Mouse (Mus musculus): ENCODE measurements around the gene Gmpr2. TPM values are rescaled to one million over a fixed set of nuclear protein-coding genes. Genes with fewer than 3 reads are reported as not detected.

Gene Gmpr2
- total RNA-seq (2021): 10 to 100 TPM; 16.4 to 18.5 TPM

- intact Hi-C loops (cut with DNase I): no loop called here
- DNase-seq: peak; percentile 93 to 94
These were observed at the start of gene Gmpr2, which contains the start of gene Nedd8 for GRCm38 (mm10) chr14:55671833-55672740. Gene Gmpr2, plus strand, starts transcription at chr14:55671941. Gene Nedd8, minus strand, starts transcription at chr14:55672124.

DNA sequence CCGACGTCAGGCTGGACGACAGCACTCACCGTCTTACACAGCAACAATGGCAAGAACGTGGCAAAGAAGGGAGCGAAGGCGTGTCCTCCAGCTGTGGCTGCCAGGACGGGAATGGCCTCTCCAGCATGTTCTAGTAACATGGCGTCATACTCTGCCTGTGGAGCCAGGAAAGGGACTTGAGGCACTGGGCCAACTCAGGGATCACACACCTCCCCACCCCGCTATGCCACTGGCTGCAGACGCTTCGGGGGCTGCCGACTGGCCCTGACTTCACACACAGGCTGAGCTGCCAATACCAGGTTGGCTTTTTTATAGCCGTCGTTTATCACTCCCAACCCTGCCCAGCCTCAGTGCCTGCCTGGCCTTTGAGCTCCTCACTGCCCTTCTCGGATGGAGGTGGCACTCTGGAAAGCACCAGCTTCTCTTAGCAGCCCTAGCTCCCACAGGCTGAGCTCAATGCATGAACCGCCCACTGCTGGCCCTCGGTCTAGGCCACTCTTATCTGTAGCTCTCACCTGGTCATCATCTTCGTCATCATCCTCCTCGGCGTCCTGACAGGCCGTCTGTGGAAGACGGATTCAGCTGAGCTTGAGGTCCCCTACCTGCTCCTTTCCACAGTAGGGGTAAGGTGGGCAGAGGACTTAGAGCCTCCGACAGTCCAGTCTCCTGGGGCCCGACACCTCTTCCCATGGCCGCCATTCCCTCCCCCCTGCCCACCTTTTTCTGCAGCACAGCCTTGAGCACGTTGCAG is 43.5 kb upstream of the Gmpr2 start:
- intact Hi-C loops (cut with DNase I): loop anchor here (2.0 to 5.0 kb wide), 2 partner anchors 115 to 129 kb away; partner anchors contain the start of gene Cideb

GRCm38 (mm10) chr14:55629312-55629711 is 42.4 kb upstream of the Gmpr2 start:
- DNase-seq: peak; percentile 35 to 69
- intact Hi-C loops (cut with DNase I): loop anchor here (2.0 to 5.0 kb wide), 2 partner anchors 113 to 128 kb away; partner anchors contain the start of gene Cideb

More for the DNA sequence above, 43.5 kb upstream of the Gmpr2 start:
- DNase-seq: peak; percentile 22 to 28

DNA sequence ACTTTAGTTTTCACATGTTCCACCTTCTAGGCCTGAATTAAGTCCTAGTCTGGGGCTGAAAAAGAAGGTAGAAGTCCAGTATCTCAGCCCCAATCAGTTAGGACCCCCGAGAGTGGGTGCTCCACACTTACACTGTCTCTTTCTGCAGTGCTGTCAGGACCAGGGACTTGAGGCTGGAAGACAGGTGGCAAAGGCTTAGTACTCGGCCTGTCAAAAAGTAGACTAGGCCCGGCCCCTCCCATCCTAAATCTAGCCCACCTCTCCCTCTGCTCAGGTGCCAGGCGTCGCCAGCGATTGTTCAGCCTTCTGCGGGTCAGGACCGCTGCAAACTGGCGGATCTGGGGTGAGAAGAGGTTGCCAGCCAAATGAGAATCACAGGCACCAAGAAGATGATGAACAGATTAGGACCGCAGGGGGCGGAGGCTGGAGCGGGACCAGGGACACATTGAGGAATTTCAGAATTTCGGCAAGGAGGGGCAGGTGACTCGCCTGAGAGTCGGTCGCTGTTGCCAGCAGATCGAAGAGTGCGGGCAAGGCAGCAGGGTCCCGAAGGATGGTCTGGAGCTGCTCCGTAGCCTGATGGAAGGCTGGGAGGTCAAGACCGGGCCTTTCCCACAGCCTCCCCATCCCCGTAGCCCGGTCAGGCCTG is 36.7 kb upstream of the Gmpr2 start:
- intact Hi-C loops (cut with DNase I): no loop called here
- DNase-seq: no peak

DNA sequence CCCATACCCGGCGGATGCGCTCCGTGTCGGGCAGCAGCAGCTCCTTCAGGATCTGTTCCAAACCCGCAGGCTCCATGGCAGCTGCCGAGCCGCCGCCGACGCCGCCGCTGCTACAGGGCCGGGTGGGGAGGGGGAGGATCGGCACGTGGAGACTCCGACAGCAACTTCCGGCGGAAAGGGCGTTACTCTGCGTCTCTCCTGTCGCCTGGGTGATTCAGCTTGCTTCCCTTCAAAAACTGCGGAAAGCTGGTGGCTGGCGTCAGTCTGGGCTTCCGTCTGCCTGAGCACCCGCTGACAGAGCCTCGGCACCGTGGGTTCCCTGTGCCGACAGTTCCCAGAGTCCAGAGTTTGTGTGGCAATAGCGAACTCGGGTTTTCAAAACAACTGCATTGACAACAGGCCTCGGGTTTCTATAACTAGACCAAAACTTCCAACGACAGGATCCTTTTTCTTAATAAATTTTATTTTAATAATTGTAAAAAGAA is 36.2 kb upstream of the Gmpr2 start, which contains the start of gene Ipo4:
TSS of gene Ipo4 (minus strand) at position 435 of the 485 bp plus-strand sequence.
- intact Hi-C loops (cut with DNase I): no loop called here
- DNase-seq: peak; percentile 91 to 94

DNA sequence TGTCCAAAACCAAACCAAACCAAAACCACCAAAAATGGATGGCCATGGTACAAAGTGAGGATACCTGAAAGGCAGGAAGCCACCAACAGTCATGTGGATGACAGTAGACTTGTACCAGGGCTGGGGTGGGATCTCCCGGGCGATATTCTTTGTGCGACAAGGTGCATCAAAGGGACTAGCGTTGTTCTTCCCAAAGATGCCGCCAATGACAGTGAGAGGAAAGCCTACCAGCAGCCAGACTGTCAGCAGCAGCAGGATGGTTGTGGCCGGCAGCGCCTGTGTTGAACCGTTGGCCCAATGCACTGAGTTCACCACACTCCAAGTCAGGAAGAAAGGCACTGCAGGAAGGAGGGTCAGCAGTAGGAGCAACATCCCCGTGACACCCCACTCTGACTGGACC is 33.9 kb upstream of the Gmpr2 start, which contains the start of gene Gm49378:
TSS of gene Gm49378 (minus strand) at position 101 of the 400 bp plus-strand sequence.
- DNase-seq: no peak
- intact Hi-C loops (cut with DNase I): no loop called here

DNA sequence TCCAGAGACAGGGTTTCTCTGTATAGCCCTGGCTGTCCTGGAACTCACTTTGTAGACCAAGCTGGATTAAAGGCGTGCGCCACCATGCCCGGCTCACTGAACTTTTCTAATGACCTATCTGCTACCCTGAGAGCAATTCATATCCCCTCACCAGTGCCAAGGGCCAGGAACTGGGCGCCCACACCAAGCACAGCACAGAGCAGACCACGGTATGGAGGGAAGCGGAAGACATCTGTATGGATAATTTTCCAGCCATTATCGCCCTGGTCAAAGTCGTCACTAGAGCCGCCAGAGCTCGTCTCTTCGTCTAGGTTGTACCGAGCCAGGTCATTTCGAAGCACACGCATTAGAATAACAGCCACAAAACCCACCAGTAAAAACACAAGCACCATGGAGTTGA is 30.9 kb upstream of the Gmpr2 start:
- intact Hi-C loops (cut with DNase I): no loop called here
- no peak for DNase-seq

DNA sequence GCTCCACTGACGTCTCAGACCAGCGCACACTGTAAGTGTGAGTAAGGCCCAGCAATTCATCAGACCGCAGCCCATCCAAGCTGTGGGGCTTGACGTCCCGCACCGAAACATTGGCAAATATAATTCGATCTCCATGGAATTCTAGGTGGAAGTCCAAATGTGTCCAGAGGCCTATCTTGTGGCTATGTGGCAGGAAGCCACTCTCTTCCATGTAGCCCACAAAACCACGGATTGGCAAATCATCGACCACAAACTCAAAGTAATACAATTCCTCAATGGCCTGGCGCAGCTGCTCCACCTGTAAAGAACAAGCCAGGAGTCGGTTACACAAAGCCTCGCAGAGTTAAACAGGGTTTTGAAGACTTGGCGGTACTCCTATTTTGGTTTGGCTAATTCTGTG is 30.4 kb upstream of the Gmpr2 start:
- intact Hi-C loops (cut with DNase I): no loop called here
- no peak for DNase-seq

GRCm38 (mm10) chr14:55642679-55643059 is 29.1 kb upstream of the Gmpr2 start:
- intact Hi-C loops (cut with DNase I): no loop called here
- DNase-seq: no peak

DNA sequence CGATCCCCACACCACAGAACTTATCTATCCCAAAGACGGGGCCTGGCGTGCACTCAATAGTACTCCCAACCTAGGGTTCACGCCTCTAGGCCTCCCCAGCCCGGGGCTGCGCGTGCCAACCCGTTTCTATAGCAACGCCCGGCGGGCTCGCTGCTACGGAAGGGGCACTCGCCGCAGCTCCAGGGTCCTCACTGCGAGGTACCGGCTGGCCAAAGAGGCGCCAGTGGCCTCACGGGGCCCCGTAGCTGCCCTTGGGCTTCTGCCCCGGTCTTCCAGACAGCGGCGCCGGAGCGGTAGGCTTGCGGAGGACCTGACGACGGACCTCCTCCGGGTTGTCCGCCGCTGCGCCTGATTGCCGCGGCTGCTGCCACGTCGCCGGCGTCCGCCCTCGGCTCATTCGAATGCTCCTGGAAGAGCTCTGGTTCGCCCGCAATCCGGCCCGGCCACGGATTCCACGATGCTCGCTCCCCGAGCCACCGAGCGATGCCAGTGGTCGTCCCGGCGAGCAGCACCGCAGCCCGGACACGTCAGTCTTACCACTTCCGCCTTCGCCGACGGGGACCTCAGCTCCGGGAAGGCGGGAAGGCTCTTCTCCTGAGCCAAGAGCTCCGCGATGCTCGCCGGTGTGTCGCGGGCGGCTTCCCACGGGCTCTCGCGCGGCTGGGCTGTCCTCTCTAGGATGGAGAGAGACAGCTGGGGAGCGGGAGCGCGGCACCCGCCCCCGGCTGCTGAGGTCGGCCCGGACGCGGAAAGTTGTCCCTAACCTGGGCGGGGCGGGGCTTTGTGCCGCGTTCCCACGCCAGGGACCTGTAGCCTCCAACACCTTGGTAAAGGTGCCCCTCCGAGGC is 28.5 kb upstream of the Gmpr2 start, which contains the start of gene Tm9sf1:
TSS of gene Tm9sf1 (minus strand) at position 747 of the 848 bp plus-strand sequence.
- DNase-seq: peak; percentile 92 to 95
- intact Hi-C loops (cut with DNase I): no loop called here

- intact Hi-C loops (cut with DNase I): loop anchor here (2.0 kb wide), 1 partner anchor 16 kb away; the partner anchor contains the start of gene Mdp1
- DNase-seq: peak; percentile 38 to 56
These were observed 27.4 kb upstream of the Gmpr2 start for GRCm38 (mm10) chr14:55644261-55644888.

- intact Hi-C loops (cut with DNase I): no loop called here
- no peak for DNase-seq
These were observed 21.9 kb upstream of the Gmpr2 start, which contains the start of gene Tssk4 for GRCm38 (mm10) chr14:55649884-55650283. Gene Tssk4, plus strand, starts transcription at chr14:55650184.

- no peak for DNase-seq
- intact Hi-C loops (cut with DNase I): no loop called here
These were observed 20.2 kb upstream of the Gmpr2 start for GRCm38 (mm10) chr14:55651528-55651927.

- intact Hi-C loops (cut with DNase I): no loop called here
- DNase-seq: peak; percentile 38 to 45
These were observed 14.8 kb upstream of the Gmpr2 start for GRCm38 (mm10) chr14:55656935-55657334.

DNA sequence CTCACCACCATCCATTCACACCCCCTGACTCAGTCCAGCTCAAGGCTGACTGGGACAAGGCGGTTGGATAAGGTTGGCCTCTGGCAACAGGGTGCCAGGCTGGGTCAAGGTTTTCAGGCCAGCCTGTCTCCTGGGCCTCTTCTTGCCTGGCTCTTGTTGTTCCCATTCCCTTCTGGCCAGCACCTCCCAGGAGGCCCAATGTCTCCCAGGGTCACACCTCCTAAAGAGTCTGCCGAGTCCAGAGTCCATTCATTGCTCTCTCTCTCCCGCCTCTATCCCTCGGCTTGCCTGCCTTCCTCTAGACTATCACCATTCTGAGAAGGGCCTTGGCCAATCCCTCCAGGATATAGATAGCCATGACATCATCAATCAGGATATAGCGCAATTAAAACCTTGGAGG is 13.7 kb upstream of the Gmpr2 start:
- DNase-seq: peak in 1 of 2 experiments; percentile 14
- intact Hi-C loops (cut with DNase I): no loop called here

DNA sequence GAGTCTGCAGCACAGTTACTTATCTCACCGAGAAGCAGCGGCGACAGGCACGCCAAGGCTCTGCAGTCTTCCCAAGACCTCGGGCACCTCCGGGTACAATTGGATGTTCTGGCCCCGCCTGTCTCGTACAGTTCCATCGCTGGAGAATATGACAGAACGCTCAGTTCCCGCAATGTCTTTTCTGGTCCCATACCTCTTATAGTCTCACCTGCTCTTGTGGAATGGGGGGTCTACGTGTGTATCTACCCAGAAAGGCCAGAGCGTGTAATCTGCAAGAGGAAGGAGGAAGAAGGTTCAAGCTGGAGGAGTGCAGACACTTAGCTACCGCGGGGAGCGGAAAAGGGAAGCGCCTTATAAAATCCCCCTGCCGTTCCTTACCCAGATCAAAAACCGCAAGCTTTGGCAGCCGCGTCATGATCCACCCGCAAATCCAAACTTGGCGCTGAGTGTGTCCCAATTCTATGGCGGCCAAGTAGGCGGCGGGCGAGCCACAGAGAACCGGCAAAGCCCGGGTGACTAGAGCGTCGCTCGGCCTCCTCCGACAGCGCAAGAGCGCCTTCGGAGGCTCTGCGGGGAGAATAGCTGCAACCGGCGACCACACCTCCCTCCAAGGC is 11.7 kb upstream of the Gmpr2 start, which contains the start of gene Mdp1:
TSS of gene Mdp1 (minus strand) at position 549 of the 614 bp plus-strand sequence.
- intact Hi-C loops (cut with DNase I): loop anchor here (2.0 kb wide), 1 partner anchor 15 kb away; no protein-coding TSS in a partner anchor

GRCm38 (mm10) chr14:55660636-55661035 is 11.1 kb upstream of the Gmpr2 start:
- DNase-seq: no peak
- intact Hi-C loops (cut with DNase I): loop anchor here (2.0 kb wide), 1 partner anchor 16 kb away; no protein-coding TSS in a partner anchor

More for the DNA sequence above, 11.7 kb upstream of the Gmpr2 start, which contains the start of gene Mdp1:
- peak; percentile 82 to 87 for DNase-seq

DNA sequence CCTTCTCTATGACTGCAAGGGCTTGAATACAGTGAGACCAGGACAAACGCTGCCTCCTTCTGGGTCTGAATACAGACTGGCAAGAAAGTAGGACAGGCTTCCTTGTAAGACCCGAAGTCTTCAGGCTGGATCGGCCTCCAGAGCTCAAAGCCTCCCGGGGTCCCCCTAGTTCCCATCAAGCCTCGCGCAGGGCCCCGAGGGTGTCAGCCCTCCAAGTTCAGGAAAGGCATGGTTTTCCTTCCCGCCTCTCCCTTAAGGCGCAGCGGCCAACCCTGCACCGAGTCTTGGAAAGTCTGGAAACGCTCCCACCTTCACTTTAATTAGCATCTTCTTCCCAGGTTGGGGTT is 282 bp upstream of the Gmpr2 start:
- intact Hi-C loops (cut with DNase I): no loop called here
- no peak for DNase-seq

Data from heart, postnatal 10 days (tissue).